Mouse (Mus musculus) T-helper 1 cell (primary cell): ENCODE measurements around the gene Arap2.

Experiments used
- in situ Hi-C: fragments of 300-600 bp; cut with MboI, MseI; formaldehyde crosslinking; loops from one replicate; pipeline ENCODE4 v1.15.1; 2025; ENCODE audit warnings: high pct_unique_total_duplicates

Gene Arap2

GRCm38 (mm10) chr5:62636341-62636740, 129.6 kb downstream of the Arap2 start:
- in situ Hi-C loops, result no loop called here

GRCm38 (mm10) chr5:62628901-62629300, 137.1 kb downstream of the Arap2 start:
- in situ Hi-C loops, result no loop called here

- in situ Hi-C loops, result no loop called here
Measured at GRCm38 (mm10) chr5:62622848-62623479, 143.0 kb downstream of the Arap2 start.

GRCm38 (mm10) chr5:62618286-62618685, 147.7 kb downstream of the Arap2 start:
- in situ Hi-C loops, result no loop called here

GRCm38 (mm10) chr5:62611990-62612389, 154.0 kb downstream of the Arap2 start:
- in situ Hi-C loops, result no loop called here

- in situ Hi-C loops, result no loop called here
Measured at GRCm38 (mm10) chr5:62587348-62587747, 178.6 kb downstream of the Arap2 start.

- in situ Hi-C loops, result no loop called here
Measured at GRCm38 (mm10) chr5:62582643-62583042, 183.3 kb downstream of the Arap2 start.

GRCm38 (mm10) chr5:62581699-62582098, 184.3 kb downstream of the Arap2 start:
- in situ Hi-C loops, result no loop called here

- in situ Hi-C loops, result no loop called here
Measured at GRCm38 (mm10) chr5:62574336-62574844, 191.6 kb downstream of the Arap2 start.
